Mouse (Mus musculus) thymus, postnatal 4 days (tissue): ENCODE results near the gene Hist1h3g.
"Not testable (repeated sequence)": the region's sequence is repeated elsewhere in the genome, so short reads cannot be mapped to it uniquely, and the experiment has no call there.

Source experiments
- DNase-seq: peaks from one replicate; pipeline ENCODE4 v3.0.0; 2021

The Hist1h3g gene

GRCm38 (mm10) chr13:23561531-23561882, 26.3 kb downstream of the Hist1h3g start:
- not testable (repeated sequence) for DNase-seq

GRCm38 (mm10) chr13:23561883-23562659, 26.8 kb downstream of the Hist1h3g start, which contains the start of gene Hist1h3e:
Gene Hist1h3e (minus strand): TSS chr13:23562369.
- DNase-seq = peak; percentile 89

GRCm38 (mm10) chr13:23562699-23563462, 27.7 kb downstream of the Hist1h3g start:
- DNase-seq = peak; percentile 41

GRCm38 (mm10) chr13:23564482-23564881, 29.3 kb downstream of the Hist1h3g start:
- no peak for DNase-seq

GRCm38 (mm10) chr13:23570261-23571021, 35.2 kb downstream of the Hist1h3g start:
- DNase-seq = not testable (repeated sequence)

- peak; percentile 79 for DNase-seq
Measured at GRCm38 (mm10) chr13:23571022-23571503, 35.8 kb downstream of the Hist1h3g start, which contains the start of the genes Hist1h2ae and Hist1h2bg. Gene Hist1h2ae (minus strand): TSS chr13:23571220. Gene Hist1h2bg (plus strand): TSS chr13:23571396.

GRCm38 (mm10) chr13:23571504-23572217, 36.4 kb downstream of the Hist1h3g start:
- DNase-seq = peak; percentile 30

- no peak for DNase-seq
Measured at GRCm38 (mm10) chr13:23572218-23573033, 37.2 kb downstream of the Hist1h3g start.

- DNase-seq = peak; percentile 49
Measured at GRCm38 (mm10) chr13:23573034-23573897, 38.0 kb downstream of the Hist1h3g start.

- DNase-seq = peak; percentile 85
Measured at GRCm38 (mm10) chr13:23573898-23574524, 38.8 kb downstream of the Hist1h3g start, which contains the start of the genes Hist1h2bf and Hist1h2ad. Gene Hist1h2bf (minus strand): TSS chr13:23574196. Gene Hist1h2ad (plus strand): TSS chr13:23574381.

- not testable (repeated sequence) for DNase-seq
Measured at GRCm38 (mm10) chr13:23574546-23575170, 39.4 kb downstream of the Hist1h3g start.

- DNase-seq = peak; percentile 40
Measured at GRCm38 (mm10) chr13:23575271-23575851, 40.1 kb downstream of the Hist1h3g start, which contains the start of gene Hist1h3d. Gene Hist1h3d (plus strand): TSS chr13:23575763.

GRCm38 (mm10) chr13:23575864-23576313, 40.7 kb downstream of the Hist1h3g start:
- DNase-seq = peak; percentile 41

GRCm38 (mm10) chr13:23576351-23576881, 41.2 kb downstream of the Hist1h3g start:
- no peak for DNase-seq

- no peak for DNase-seq
Measured at GRCm38 (mm10) chr13:23576906-23577639, 41.9 kb downstream of the Hist1h3g start.

GRCm38 (mm10) chr13:23577835-23578234, 42.6 kb downstream of the Hist1h3g start:
- DNase-seq = no peak
